Mouse (Mus musculus) hindbrain, postnatal 0 days (tissue): ENCODE results near the gene Sf1. TPM values are rescaled to one million over a fixed set of nuclear protein-coding genes. Genes with fewer than 3 reads are reported as not detected.

Experiments
- ATAC-seq: fragments of 200-750 bp; cut with Nextera tagmentation; 2 replicates; pipeline ENCODE4 v1.8.0; 2017; ENCODE audit warnings: mild to moderate bottlenecking, moderate TSS enrichment, moderate library complexity
- DNase-seq: peaks from one replicate; pipeline ENCODE4 v3.0.0-alpha.2; 2015; ENCODE audit warnings: low spot score
- H3K27ac ChIP-seq: fragments of 300-500 bp; sonication (generic); 2 replicates; pipeline ENCODE4 v1.5.1; 2014; ENCODE audit warnings: mild to moderate bottlenecking
- H3K27me3 ChIP-seq: fragments of 300-500 bp; sonication (generic); 2 replicates; pipeline ENCODE4 v1.6.1; 2014; ENCODE audit warnings: low read length, mixed read lengths; ENCODE audit not compliant: insufficient read depth
- H3K36me3 ChIP-seq: fragments of 300-500 bp; sonication (generic); 2 replicates; pipeline ENCODE4 v1.6.1; 2014; ENCODE audit warnings: low read length, mixed read lengths; ENCODE audit not compliant: insufficient read depth
- H3K4me1 ChIP-seq: fragments of 300-500 bp; sonication (generic); 2 replicates; pipeline ENCODE4 v1.6.1; 2014; ENCODE audit warnings: antibody characterized with exemption, low read length, mixed read lengths; ENCODE audit not compliant: insufficient read depth
- H3K4me2 ChIP-seq: fragments of 300-500 bp; sonication (generic); 2 replicates; pipeline ENCODE4 v1.6.1; 2014; ENCODE audit warnings: low read depth, mild to moderate bottlenecking, low read length, moderate library complexity, mixed read lengths
- H3K4me3 ChIP-seq: fragments of 300-500 bp; sonication (generic); 2 replicates; pipeline ENCODE4 v1.5.1; 2014; ENCODE audit warnings: low read length
- H3K9ac ChIP-seq: fragments of 300-500 bp; sonication (generic); replicated peaks from 2 replicates; pipeline ENCODE4 v1.6.1; 2014; ENCODE audit warnings: mild to moderate bottlenecking, low read length, moderate library complexity, mixed read lengths
- H3K9me3 ChIP-seq: fragments of 300-500 bp; sonication (generic); 2 replicates; pipeline ENCODE4 v1.6.1; 2016; ENCODE audit warnings: low read length, mixed read lengths
- CTCF ChIP-seq: IDR thresholded peaks from 2 replicates; pipeline ENCODE4 v1.5.1; 2016; ENCODE audit warnings: antibody characterized with exemption, control low read depth, low read depth
- WGBS: fragments of 180-500 bp; shearing (Covaris S2); extraction: QIAGEN DNeasy Blood & Tissue Kit; methylation state at CpG from one replicate; pipeline ENCODE4 v1.1.7; 2014; 5-methylcytosine and 5-hydroxymethylcytosine counted together
- polyA plus RNA-seq: library from polyadenylated mRNA; unstranded; fragments of >200 nt; fragmentation: Nextera tagmentation; extraction: Ambion mirVana; gene quantifications from 2 replicates; pipeline ENCODE4 v1.2.1, GENCODE M21; 2015
- total RNA-seq: library from RNA; depleted of rRNA; stranded (reverse); fragments of >200 nt; gene quantifications from 2 replicates; pipeline ENCODE4 v1.2.3, GENCODE M21; 2014

Sf1 gene
- total and polyA plus RNA-seq, 2 experiments from 2014 or later, result 84.9 to 89.0 TPM

DNA sequence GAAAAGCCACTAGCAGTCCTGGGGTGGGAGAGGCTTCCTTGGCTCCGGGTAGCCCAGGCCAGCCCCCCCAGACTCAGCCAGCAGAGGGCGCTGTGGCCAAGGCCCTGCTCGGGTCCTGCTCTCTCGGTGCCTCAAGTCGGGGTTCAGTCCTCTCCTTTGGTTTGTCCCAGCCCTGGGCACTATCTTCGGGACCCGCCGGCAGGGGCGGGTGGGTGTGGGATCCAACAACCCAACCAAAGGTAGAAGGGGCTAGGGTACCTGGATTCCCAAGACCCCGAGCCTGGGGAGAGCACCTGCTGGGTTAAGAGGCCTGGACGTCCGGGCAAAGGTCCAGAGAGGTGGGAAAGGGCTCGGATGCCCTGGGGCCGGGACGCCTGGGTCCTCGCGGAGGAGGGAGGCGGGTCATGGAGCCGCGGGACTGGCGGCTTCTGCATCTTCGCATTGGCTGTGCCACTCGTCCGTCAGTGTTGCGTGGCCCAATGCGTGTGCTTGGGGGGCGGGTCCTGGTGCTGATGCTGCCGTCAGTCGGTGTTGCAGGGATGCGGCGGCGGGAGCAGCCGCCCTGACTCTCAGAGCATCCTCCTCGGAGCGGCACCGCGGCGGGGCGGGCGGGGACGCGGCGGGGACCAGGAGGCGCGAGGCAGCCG, 54.9 kb downstream of the Sf1 start, which contains the start of gene Nrxn2:
Gene Nrxn2 (plus strand): TSS at position 499 of the 647 bp plus-strand sequence.
- Histone ChIP-seq H3K4me1 (peaks cover 50% of the 10 kb centered on the region), H3K36me3 (no peaks in the 10 kb centered on the region), H3K27me3 (no peaks in the 10 kb centered on the region), H3K4me2 (peak within 1 kb of the TSS; percentile 76), H3K4me3 (peak within 1 kb of the TSS; percentile 73), H3K9me3 (no peaks in the 10 kb centered on the region), H3K27ac (peak within 1 kb of the TSS; percentile 94), H3K9ac (peak within 1 kb of the TSS; percentile 80)
- peak; percentile 97 for DNase-seq
- ATAC-seq, result peak; percentile 93
- peak; percentile 95 for TF ChIP-seq CTCF
- WGBS, result under 1% methylated on average over 44 of the region's 46 CpGs

- no peak for TF ChIP-seq CTCF
- 4% methylated on average over 13 of the region's 23 CpGs for WGBS
- DNase-seq (peak; percentile 53), ATAC-seq (peak; percentile 6)
- peak overlapping the region; percentile 73 for H3K4me3 ChIP-seq
- no peaks in the 10 kb centered on the region for H3K9me3 ChIP-seq
- H3K4me1 ChIP-seq, result peaks cover 57% of the 10 kb centered on the region
- H3K27me3 ChIP-seq, result no peaks in the 10 kb centered on the region
- no peaks in the 10 kb centered on the region for H3K36me3 ChIP-seq
- H3K9ac ChIP-seq, result peak overlapping the region; percentile 80
- H3K4me2 ChIP-seq, result peak overlapping the region; percentile 76
- peak overlapping the region; percentile 94 for H3K27ac ChIP-seq
Measured at GRCm38 (mm10) chr19:6418984-6419692, 55.6 kb downstream of the Sf1 start.

DNA sequence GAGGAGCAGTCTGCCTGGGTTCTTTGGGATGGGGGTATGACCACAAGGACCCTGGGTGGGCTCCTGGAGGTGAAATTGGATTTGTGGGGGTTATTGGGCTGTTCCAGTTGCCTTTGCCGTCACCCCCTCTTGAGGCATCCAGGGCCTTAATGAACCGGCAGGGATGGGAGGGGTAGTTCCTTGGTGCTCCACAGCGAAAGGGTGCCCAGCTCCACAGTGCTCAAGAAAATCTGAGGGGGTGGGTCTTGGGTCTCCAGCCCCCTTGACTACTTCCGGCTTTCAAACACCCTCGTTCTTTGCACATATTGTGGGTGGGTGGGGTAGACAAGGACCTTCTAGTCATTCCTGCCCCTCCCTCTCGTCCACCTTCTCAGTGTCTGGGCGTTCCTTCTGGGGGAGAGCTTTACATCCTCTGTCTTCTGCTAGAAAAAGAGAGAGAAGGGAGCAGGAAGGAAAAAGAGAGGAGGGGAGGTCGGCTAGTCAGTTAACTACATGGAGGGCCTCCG, 56.4 kb downstream of the Sf1 start:
- no peak for TF ChIP-seq CTCF
- Histone ChIP-seq H3K27me3 (no peaks in the 10 kb centered on the region), H3K4me3 (peak overlapping the region; percentile 73), H3K4me1 (peaks cover 65% of the 10 kb centered on the region), H3K9me3 (no peaks in the 10 kb centered on the region), H3K4me2 (peak overlapping the region; percentile 76), H3K36me3 (no peaks in the 10 kb centered on the region), H3K9ac (peak overlapping the region; percentile 80), H3K27ac (peak overlapping the region; percentile 94)
- no peak for ATAC-seq
- 34% methylated on average over 9 of the region's 9 CpGs for WGBS
- DNase-seq, result no peak

DNA sequence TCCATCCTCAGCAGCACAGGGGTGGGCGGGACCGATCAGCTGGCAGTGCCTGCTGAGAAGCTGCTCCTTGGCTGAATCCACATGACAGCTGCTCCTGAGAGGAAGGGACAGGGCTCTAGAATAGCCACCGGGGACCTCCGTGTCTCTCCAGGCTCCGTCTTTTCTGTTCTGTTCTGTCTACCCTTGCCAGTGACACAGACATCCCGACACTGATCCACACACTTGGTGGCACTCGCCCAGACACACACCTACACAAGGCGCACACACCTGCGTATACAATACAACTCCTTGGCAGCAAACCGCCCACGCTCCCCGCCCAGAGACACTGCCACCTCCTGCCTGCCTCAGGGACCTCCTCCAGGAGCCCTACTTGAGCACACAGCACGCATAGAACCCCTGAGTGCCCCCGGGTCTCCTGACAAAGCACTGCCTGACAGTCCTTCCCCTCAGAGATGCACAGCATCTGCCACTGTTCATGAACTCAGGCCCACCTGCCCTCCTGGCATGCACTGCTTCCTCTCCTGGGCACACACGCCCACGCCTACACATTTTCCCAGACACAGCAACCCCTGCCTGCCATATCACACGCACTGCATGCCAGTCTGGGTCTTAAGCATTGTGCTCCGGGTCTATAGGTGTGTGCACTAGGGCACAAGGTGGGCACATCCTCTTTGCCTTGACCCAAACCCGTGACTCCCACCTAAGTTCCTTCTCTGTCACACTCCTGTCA, 57.2 kb downstream of the Sf1 start:
- no peak for ATAC-seq
- Histone ChIP-seq H3K36me3 (no peaks in the 10 kb centered on the region), H3K4me1 (peaks cover 62% of the 10 kb centered on the region), H3K27me3 (no peaks in the 10 kb centered on the region), H3K9ac (peak overlapping the region; percentile 80), H3K4me3 (peak overlapping the region; percentile 73), H3K9me3 (no peaks in the 10 kb centered on the region), H3K27ac (peak overlapping the region; percentile 12; the same call in 1 of the 2 replicates), H3K4me2 (peak overlapping the region; percentile 76)
- peak; percentile 28 for TF ChIP-seq CTCF
- WGBS, result 41% methylated on average over 19 of the region's 19 CpGs
- no peak for DNase-seq

DNA sequence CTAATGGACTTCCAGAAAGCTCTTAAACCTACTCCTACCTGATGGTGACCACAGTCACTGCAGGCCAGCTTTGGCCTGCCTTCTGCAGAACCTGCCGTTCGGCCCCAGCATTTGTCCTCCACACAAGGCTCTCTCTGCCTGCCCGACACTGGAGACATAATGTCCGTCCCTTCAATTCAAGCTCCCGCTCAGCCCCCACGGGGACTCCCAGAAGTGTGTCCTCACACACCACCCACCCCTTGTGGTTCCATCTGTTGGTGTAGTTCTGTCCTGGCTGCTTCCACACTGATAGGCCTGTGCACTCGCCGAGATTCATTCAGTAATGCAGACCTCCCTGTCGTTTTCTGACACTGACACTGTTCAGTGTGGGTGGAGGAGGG, 57.7 kb downstream of the Sf1 start:
- no peaks in the 10 kb centered on the region for H3K27me3 ChIP-seq

GRCm38 (mm10) chr19:6422014-6422413, 58.5 kb downstream of the Sf1 start:
- Histone ChIP-seq H3K27ac (no peak overlapping the region), H3K4me1 (peaks cover 57% of the 10 kb centered on the region), H3K4me2 (peak overlapping the region; percentile 18; the same call in 1 of the 2 replicates), H3K4me3 (no peak overlapping the region), H3K36me3 (no peaks in the 10 kb centered on the region), H3K27me3 (no peaks in the 10 kb centered on the region), H3K9me3 (no peaks in the 10 kb centered on the region), H3K9ac (no peak overlapping the region)
- no peak for DNase-seq
- TF ChIP-seq CTCF, result no peak
- ATAC-seq, result no peak
- WGBS, result 59% methylated on average over 7 of the region's 7 CpGs

More for the DNA sequence above, 57.7 kb downstream of the Sf1 start:
- no peaks in the 10 kb centered on the region for H3K9me3 ChIP-seq
- H3K36me3 ChIP-seq, result no peaks in the 10 kb centered on the region
- 57% methylated on average over 9 of the region's 9 CpGs for WGBS
- 0 out of 2 replicates have a peak overlapping the region, but pooled peaks have one; percentile 12 for H3K27ac ChIP-seq
- peak overlapping the region; percentile 73 for H3K4me3 ChIP-seq
- H3K4me2 ChIP-seq, result peak overlapping the region; percentile 76
- peaks cover 59% of the 10 kb centered on the region for H3K4me1 ChIP-seq
- TF ChIP-seq CTCF, result no peak
- DNase-seq (no peak), ATAC-seq (no peak)
- H3K9ac ChIP-seq, result peak overlapping the region; percentile 80
